Mouse (Mus musculus) midbrain, embryonic 11.5 days (tissue): ENCODE results near the gene Nabp2. TPM values are rescaled to one million over a fixed set of nuclear protein-coding genes. Genes with fewer than 3 reads are reported as not detected.

Experiments
- ATAC-seq: fragments of 200-750 bp; cut with Nextera tagmentation; 2 replicates; pipeline ENCODE4 v1.8.0; 2017; ENCODE audit warnings: moderate TSS enrichment, moderate library complexity; ENCODE audit not compliant: low FRiP score
- DNase-seq: peaks from one replicate; pipeline ENCODE4 v3.0.0; 2015; ENCODE audit warnings: low spot score; ENCODE audit errors: missing footprints
- H3K27ac ChIP-seq: fragments of 300-500 bp; sonication (generic); 2 replicates; pipeline ENCODE4 v1.5.1; 2014; ENCODE audit warnings: low read depth, low read length
- H3K27me3 ChIP-seq: fragments of 300-500 bp; sonication (generic); 2 replicates; pipeline ENCODE4 v1.6.1; 2014; ENCODE audit warnings: mild to moderate bottlenecking, low read length, moderate library complexity, mixed read lengths; ENCODE audit not compliant: control insufficient read depth, insufficient read depth
- H3K36me3 ChIP-seq: fragments of 300-500 bp; sonication (generic); 2 replicates; pipeline ENCODE4 v1.6.1; 2014; ENCODE audit warnings: mild to moderate bottlenecking, low read length, moderate library complexity, mixed read lengths; ENCODE audit not compliant: control insufficient read depth, insufficient read depth
- H3K4me1 ChIP-seq: fragments of 300-500 bp; sonication (generic); 2 replicates; pipeline ENCODE4 v1.6.1; 2014; ENCODE audit warnings: low read length; ENCODE audit not compliant: control insufficient read depth, insufficient read depth
- H3K4me2 ChIP-seq: fragments of 300-500 bp; sonication (generic); 2 replicates; pipeline ENCODE4 v1.6.1; 2014; ENCODE audit warnings: mild to moderate bottlenecking, moderate library complexity
- H3K4me3 ChIP-seq: fragments of 300-500 bp; sonication (generic); 2 replicates; pipeline ENCODE4 v1.5.1; 2014; ENCODE audit warnings: low read depth, low read length
- H3K9ac ChIP-seq: fragments of 300-500 bp; sonication (generic); 2 replicates; pipeline ENCODE4 v1.6.1; 2014; ENCODE audit warnings: low read length
- H3K9me3 ChIP-seq: fragments of 300-500 bp; sonication (generic); 2 replicates; pipeline ENCODE4 v1.6.1; 2016; ENCODE audit warnings: low read length; ENCODE audit not compliant: control insufficient read depth
- WGBS: fragments of 180-500 bp; shearing (Covaris S2); extraction: QIAGEN DNeasy Blood & Tissue Kit; methylation state at CpG from one replicate; pipeline ENCODE4 v1.1.7; 2014; 5-methylcytosine and 5-hydroxymethylcytosine counted together
- polyA plus RNA-seq: library from polyadenylated mRNA; unstranded; fragments of >200 nt; fragmentation: Nextera tagmentation; extraction: Ambion mirVana; gene quantifications from 2 replicates; pipeline ENCODE4 v1.2.1, GENCODE M21; 2014

Nabp2 gene
- polyA plus RNA-seq, 1 experiment from 2014 or later = 154 TPM

DNA sequence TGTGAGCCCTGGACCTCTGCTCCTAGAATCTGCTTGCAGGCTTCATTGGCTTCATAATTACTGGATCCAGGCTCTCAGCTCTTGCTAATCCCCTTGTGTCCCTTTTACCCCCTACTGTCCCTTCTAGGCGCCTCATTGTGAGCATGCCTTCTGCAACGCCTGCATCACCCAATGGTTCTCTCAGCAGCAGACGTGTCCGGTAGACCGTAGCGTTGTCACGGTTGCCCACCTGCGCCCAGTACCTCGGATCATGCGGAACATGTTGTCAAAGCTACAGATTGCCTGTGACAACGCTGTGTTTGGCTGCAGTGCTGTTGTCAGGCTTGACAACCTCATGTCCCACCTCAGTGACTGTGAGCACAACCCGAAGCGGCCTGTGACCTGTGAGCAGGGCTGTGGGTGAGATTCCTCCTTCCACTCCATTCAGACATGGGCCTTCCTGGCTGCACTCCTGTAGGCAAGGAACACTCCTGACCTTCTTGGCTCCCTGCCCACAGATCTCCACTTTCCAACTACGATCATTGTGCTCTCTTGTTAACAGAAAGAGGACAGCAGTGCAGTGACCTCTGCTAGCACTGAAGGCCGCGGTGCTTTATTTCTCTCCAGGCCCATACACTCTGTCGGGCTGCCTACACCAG lies 24.0 kb upstream of the Nabp2 start:
- no peaks in the 10 kb centered on the region for H3K9me3 ChIP-seq
- no peak overlapping the region for H3K9ac ChIP-seq
- WGBS = 75% methylated on average over 17 of the region's 17 CpGs
- H3K27me3 ChIP-seq = no peaks in the 10 kb centered on the region
- DNase-seq (no peak), ATAC-seq (no peak)
- H3K4me3 ChIP-seq = no peak overlapping the region
- no peak overlapping the region for H3K4me2 ChIP-seq
- no peak overlapping the region for H3K27ac ChIP-seq
- no peaks in the 10 kb centered on the region for H3K4me1 ChIP-seq
- H3K36me3 ChIP-seq = peaks cover 14% of the 10 kb centered on the region

DNA sequence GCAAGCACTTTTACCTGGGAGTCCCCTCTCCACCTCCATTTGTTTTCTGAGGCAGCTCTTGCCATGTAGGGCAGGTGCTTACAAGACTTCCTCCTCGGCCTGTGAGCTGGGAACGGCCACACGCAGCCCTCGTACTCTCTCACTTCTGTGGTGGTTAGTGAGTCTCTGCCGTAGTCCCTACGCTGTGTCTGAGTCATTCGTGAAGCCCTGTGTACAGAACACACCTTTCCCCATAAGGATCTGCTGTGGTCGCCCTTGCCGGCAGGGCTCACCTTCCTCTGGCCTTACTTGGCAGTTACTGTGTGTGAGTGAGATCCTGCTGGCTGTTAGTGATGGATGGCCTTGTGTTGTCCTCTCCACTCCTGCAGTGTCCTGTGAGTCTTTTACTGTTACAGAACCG lies 23.4 kb upstream of the Nabp2 start:
- Histone ChIP-seq H3K36me3 (peaks cover 15% of the 10 kb centered on the region), H3K9me3 (no peaks in the 10 kb centered on the region), H3K27ac (no peak overlapping the region), H3K9ac (no peak overlapping the region), H3K4me2 (no peak overlapping the region), H3K27me3 (no peaks in the 10 kb centered on the region), H3K4me1 (no peaks in the 10 kb centered on the region), H3K4me3 (no peak overlapping the region)
- no peak for DNase-seq
- 91% methylated on average over 10 of the region's 10 CpGs for WGBS
- no peak for ATAC-seq

DNA sequence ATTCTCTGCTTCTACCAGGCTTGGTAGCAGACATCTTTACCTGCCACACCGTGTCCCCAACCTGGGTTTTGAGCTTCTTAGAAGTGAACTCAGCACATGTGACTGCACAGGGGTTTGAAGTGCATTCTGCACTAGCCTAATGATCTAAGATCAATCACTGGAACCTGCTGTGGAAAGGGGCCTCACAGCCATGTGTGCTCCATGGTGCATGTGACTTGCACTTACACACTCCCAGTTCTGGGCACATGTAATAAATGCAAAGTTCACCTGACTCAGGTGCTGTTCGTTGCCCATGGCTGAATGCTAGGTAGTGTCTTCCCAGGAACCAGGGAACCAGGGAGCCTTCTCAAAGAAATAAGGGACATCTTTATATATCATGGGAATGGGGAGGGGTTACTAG lies 22.1 kb upstream of the Nabp2 start:
- Histone ChIP-seq H3K4me3 (no peak overlapping the region), H3K4me1 (no peaks in the 10 kb centered on the region), H3K9ac (no peak overlapping the region), H3K27ac (no peak overlapping the region), H3K27me3 (no peaks in the 10 kb centered on the region), H3K4me2 (no peak overlapping the region), H3K36me3 (peaks cover 13% of the 10 kb centered on the region), H3K9me3 (no peaks in the 10 kb centered on the region)
- no peak for ATAC-seq
- WGBS = 97% methylated on average over 2 of the region's 2 CpGs
- no peak for DNase-seq

DNA sequence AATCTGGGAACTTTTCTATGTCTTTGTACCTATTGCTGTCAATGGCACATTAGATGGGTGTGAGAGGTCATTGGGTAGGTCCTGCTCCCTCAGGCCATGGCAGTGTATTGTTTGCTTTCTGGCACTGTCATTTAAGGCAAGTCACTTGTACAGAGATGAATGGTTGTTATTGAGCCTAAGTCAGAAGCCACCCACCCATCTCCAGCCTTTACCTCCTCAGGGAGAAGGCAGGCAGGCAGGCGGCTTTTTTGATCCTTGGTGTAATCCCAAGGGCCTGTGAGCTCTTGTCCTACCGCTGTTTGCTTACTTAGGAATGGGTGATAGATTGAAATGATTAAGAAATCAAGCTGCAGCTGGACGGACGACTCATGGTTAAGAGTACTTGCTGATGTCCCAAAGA lies 18.2 kb upstream of the Nabp2 start:
- WGBS = 90% methylated on average over 4 of the region's 4 CpGs
- H3K36me3 ChIP-seq = peaks cover 5% of the 10 kb centered on the region; the same call in 1 of the 2 replicates
- no peaks in the 10 kb centered on the region for H3K9me3 ChIP-seq
- no peak for DNase-seq
- H3K4me3 ChIP-seq = no peak overlapping the region
- no peaks in the 10 kb centered on the region for H3K27me3 ChIP-seq
- no peak overlapping the region for H3K9ac ChIP-seq
- no peak overlapping the region for H3K4me2 ChIP-seq
- ATAC-seq = no peak
- H3K4me1 ChIP-seq = no peaks in the 10 kb centered on the region
- no peak overlapping the region for H3K27ac ChIP-seq

DNA sequence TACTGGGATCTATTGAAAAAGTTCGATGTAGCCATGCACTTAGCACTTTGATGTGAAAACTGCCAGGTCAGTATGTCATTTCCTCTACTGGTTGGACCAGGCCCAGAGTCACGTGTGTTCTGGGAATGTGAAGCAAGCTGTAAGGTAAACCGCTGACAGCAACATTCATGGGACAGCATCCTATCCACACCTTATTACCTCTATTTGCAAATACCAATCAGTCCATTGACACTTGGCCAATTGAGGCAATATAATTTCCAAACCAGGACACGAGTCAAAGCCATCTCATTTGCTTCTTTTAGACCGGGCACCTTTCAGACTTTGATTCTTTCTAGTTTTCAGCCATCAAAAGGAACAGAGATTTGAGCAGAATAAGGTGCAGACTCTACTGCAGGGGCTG lies 17.8 kb upstream of the Nabp2 start:
- Histone ChIP-seq H3K4me2 (no peak overlapping the region), H3K36me3 (peaks cover 5% of the 10 kb centered on the region; the same call in 1 of the 2 replicates), H3K9me3 (no peaks in the 10 kb centered on the region), H3K9ac (no peak overlapping the region), H3K4me1 (no peaks in the 10 kb centered on the region), H3K27me3 (no peaks in the 10 kb centered on the region), H3K27ac (no peak overlapping the region), H3K4me3 (no peak overlapping the region)
- no peak for DNase-seq
- 94% methylated on average over 5 of the region's 5 CpGs for WGBS
- ATAC-seq = no peak

DNA sequence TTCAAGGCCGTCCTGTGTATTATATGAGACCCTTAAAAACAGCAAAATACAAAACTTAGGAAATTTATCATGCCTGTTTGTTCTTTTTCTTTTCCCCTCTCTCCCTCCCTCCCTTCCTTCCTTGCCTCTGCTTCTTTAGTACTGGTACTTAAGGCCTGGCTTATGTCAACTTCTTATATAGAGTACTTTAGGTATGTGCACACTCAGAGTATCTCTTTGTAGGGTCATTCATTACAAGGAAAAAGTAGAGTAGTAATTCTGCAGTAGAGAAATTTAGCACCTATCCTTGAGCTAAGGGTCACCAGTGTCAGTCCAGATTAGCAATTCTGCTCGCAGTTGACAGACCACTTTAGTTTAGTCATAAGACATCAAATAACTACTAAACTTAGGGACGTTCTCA lies 14.0 kb upstream of the Nabp2 start:
- no peak overlapping the region for H3K9ac ChIP-seq
- 92% methylated on average over 3 of the region's 3 CpGs for WGBS
- no peaks in the 10 kb centered on the region for H3K4me1 ChIP-seq
- ATAC-seq (no peak), DNase-seq (no peak)
- no peaks in the 10 kb centered on the region for H3K27me3 ChIP-seq
- peaks cover 9% of the 10 kb centered on the region; the same call in 1 of the 2 replicates for H3K36me3 ChIP-seq
- no peak overlapping the region for H3K4me2 ChIP-seq
- no peaks in the 10 kb centered on the region for H3K9me3 ChIP-seq
- no peak overlapping the region for H3K4me3 ChIP-seq
- H3K27ac ChIP-seq = no peak overlapping the region

DNA sequence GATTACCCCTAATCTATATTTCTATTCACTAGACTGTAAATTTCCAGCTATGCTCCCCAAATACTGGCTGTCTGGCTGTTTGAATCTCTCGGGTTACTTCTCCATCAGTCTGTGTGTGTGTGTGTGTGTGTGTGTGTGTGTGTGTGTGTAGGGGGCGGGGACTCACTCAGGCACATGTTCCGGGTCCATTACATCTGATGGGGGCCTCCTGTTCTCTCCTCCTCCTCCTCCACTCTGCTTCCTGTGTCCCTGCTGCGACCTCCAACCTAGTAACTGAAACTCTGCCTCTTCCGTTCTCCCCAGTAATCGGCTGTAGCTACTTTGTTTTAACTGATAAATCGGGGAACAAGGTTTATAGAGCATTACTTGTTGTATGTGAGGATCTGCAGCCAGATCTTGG lies 13.3 kb upstream of the Nabp2 start:
- no peak overlapping the region for H3K4me2 ChIP-seq
- H3K4me3 ChIP-seq = no peak overlapping the region
- H3K9ac ChIP-seq = no peak overlapping the region
- no peaks in the 10 kb centered on the region for H3K4me1 ChIP-seq
- no peaks in the 10 kb centered on the region for H3K9me3 ChIP-seq
- no peak overlapping the region for H3K27ac ChIP-seq
- 75% methylated on average over 7 of the region's 7 CpGs for WGBS
- no peaks in the 10 kb centered on the region for H3K27me3 ChIP-seq
- peaks cover 8% of the 10 kb centered on the region; the same call in 1 of the 2 replicates for H3K36me3 ChIP-seq
- ATAC-seq = no peak
- peak; percentile 54 for DNase-seq

DNA sequence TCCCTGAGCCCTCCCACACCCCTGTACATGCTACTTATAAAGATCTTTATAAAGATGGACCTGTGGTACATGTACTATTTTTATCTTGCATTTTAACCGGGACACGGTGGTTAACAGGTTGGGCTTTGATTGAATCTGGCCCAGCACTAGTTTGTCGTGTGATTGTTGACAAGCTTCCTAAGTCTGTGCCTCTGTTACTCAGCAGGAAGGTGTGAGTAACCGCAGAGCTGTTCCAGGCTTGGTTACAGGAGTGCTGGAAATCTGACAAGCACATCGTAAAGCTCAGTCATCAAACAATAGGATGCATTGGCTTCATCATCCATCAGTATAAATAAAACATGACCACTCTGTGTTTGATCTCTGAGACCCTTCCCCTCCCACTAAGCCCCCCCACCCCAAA lies 11.1 kb upstream of the Nabp2 start:
- H3K36me3 ChIP-seq = peaks cover 10% of the 10 kb centered on the region; the same call in 1 of the 2 replicates
- ATAC-seq = no peak
- WGBS = 94% methylated on average over 5 of the region's 5 CpGs

DNA sequence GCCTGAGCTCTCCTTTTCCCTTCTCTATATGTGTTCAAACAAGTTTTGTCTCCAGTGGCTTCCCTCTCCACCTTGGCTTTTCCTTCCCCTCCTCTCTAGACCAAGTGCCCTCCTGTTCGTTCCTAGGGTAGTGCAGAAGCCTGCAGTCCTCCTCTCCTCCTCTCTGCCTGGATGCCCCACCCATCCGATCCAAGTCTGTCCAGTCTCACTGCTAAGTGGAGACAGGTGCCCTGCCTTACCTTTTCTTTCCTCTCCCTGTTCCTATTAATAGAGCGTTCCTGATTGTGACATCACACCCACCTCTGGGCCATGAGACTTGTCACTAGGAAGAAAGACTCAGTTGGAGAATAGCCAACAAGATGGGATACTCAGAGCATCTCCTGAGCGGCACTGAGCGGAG lies 3.6 kb upstream of the Nabp2 start:
- Histone ChIP-seq H3K9ac (no peak overlapping the region), H3K9me3 (no peaks in the 10 kb centered on the region), H3K27ac (no peak overlapping the region), H3K27me3 (no peaks in the 10 kb centered on the region), H3K36me3 (peaks cover 7% of the 10 kb centered on the region; the same call in 1 of the 2 replicates), H3K4me2 (no peak overlapping the region), H3K4me3 (no peak overlapping the region), H3K4me1 (peaks cover 19% of the 10 kb centered on the region)
- 90% methylated on average over 5 of the region's 5 CpGs for WGBS
- ATAC-seq (no peak), DNase-seq (peak; percentile 23)

More for the DNA sequence above, 11.1 kb upstream of the Nabp2 start:
- Histone ChIP-seq H3K9me3 (no peaks in the 10 kb centered on the region), H3K4me1 (no peaks in the 10 kb centered on the region), H3K4me3 (no peak overlapping the region), H3K27me3 (no peaks in the 10 kb centered on the region), H3K9ac (no peak overlapping the region), H3K27ac (no peak overlapping the region), H3K4me2 (no peak overlapping the region)
- peak; percentile 81 for DNase-seq
